ENCODE assay signal across 15 mouse cellular contexts in the genomic region with DNA sequence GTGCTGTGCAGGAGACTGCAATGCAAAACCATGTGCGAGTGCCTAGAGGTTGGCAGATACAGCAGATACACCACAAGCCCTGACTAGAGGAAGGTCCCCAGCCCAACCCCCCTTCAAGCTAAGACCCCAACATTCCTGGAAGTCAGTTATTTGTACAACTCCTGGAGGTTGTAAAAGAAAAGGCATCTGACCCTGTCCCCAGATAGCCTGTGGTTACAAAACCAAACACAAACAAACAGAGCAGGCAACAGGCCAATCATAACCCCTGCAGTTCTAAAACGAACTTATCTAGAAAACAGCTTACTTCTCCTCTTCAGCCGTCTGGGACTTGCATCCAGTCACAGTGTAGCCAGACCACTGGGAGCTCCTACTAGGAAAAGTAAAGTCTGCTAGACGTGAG.
"Had no signal": no experiment of that assay in that cellular context is flagged by ENCODE, and none has a peak within 500 bp of the region (broad histone marks: within the 10 kb centered on the region; RNA-seq: fewer than 3 reads in every experiment).

No protein-coding gene starts in this region.

- H3K36me3 ChIP-seq: limb, embryonic 12.5 days; liver, embryonic 15.5 days; midbrain, embryonic 13.5 days; neural tube, embryonic 15.5 days had no signal

- H3K27ac ChIP-seq: hindbrain, postnatal 0 days; limb, embryonic 12.5 days; liver, embryonic 15.5 days; midbrain, embryonic 13.5 days; neural tube, embryonic 15.5 days had no signal

- DNase-seq: layer of hippocampus, adult 9-11 months; layer of hippocampus, postnatal 36 days; liver; lung, adult 2 months; lung, postnatal 36 days; right cerebral cortex, postnatal 4 days; spleen, adult 18-20 months; thymus, adult 18-20 months; thymus, postnatal 25 days had no signal

- ATAC-seq: hindbrain, postnatal 0 days; lung, postnatal 0 days; midbrain, embryonic 13.5 days had no signal

- H3K9me3 ChIP-seq: liver, embryonic 15.5 days; neural tube, embryonic 15.5 days had no signal

- H3K4me2 ChIP-seq: limb, embryonic 12.5 days; liver, embryonic 15.5 days; midbrain, embryonic 13.5 days; neural tube, embryonic 15.5 days had no signal

- H3K27me3 ChIP-seq: limb, embryonic 12.5 days; liver, embryonic 15.5 days; midbrain, embryonic 13.5 days; neural tube, embryonic 15.5 days had no signal

- H3K4me1 ChIP-seq: liver, embryonic 15.5 days; midbrain, embryonic 13.5 days; neural tube, embryonic 15.5 days had no signal

- H3K9ac ChIP-seq: limb, embryonic 12.5 days; liver, embryonic 15.5 days; midbrain, embryonic 13.5 days; neural tube, embryonic 15.5 days had no signal

- H3K4me3 ChIP-seq: limb, embryonic 12.5 days; liver, embryonic 15.5 days; midbrain, embryonic 13.5 days; neural tube, embryonic 15.5 days had no signal
